Mouse (Mus musculus): ENCODE measurements around the gene Chrm1. TPM values are rescaled to one million over a fixed set of nuclear protein-coding genes. Genes with fewer than 3 reads are reported as not detected.

Gene Chrm1
- polyA plus RNA-seq, 1 experiment, result 2.4 TPM

- peaks cover 7% of the 10 kb centered on the region; the same call in 1 of the 2 replicates for H3K27me3 ChIP-seq (ENCODE audit: control insufficient read depth, insufficient read depth, low read length)
- 18% methylated on average over 10 of the region's 10 CpGs for WGBS
- H3K27ac ChIP-seq (ENCODE audit: insufficient read depth, low read depth, low read length), result no peak overlapping the region
- TF ChIP-seq POLR2A (IDR thresholded peaks at IDR 0.05; ENCODE audit: low read depth, low read length) (no peak), CTCF (IDR thresholded peaks at IDR 0.05; ENCODE audit: extremely low read depth, insufficient read length, insufficient replicate concordance, low read depth, low read length) (no peak)
- H3K4me3 ChIP-seq (ENCODE audit: low read depth, low read length), result peak overlapping the region; percentile 38
- H3K4me1 ChIP-seq (ENCODE audit: control insufficient read depth, insufficient read depth, insufficient read length, low read length), result peaks cover 4% of the 10 kb centered on the region
- no peaks in the 10 kb centered on the region for H3K36me3 ChIP-seq (ENCODE audit: control insufficient read depth, insufficient read depth, low read length)
Measured at GRCm38 (mm10) chr19:8663911-8664421, 377 bp downstream of the Chrm1 start.

- Histone ChIP-seq H3K4me3 (ENCODE audit: low read depth, low read length) (no peak overlapping the region), H3K27me3 (ENCODE audit: control insufficient read depth, insufficient read depth, low read length) (peaks cover 7% of the 10 kb centered on the region; the same call in 1 of the 2 replicates), H3K4me1 (ENCODE audit: control insufficient read depth, insufficient read depth, insufficient read length, low read length) (peaks cover 4% of the 10 kb centered on the region), H3K27ac (ENCODE audit: insufficient read depth, low read depth, low read length) (no peak overlapping the region), H3K36me3 (ENCODE audit: control insufficient read depth, insufficient read depth, low read length) (no peaks in the 10 kb centered on the region)
- TF ChIP-seq POLR2A (IDR thresholded peaks at IDR 0.05; ENCODE audit: low read depth, low read length) (no peak), CTCF (IDR thresholded peaks at IDR 0.05; ENCODE audit: extremely low read depth, insufficient read length, insufficient replicate concordance, low read depth, low read length) (no peak)
- WGBS, result 94% methylated on average over 3 of the region's 3 CpGs
Measured at GRCm38 (mm10) chr19:8664859-8665258, 1.3 kb downstream of the Chrm1 start.

GRCm38 (mm10) chr19:8665746-8666145 lies 2.2 kb downstream of the Chrm1 start:
- no peak overlapping the region for H3K4me3 ChIP-seq (ENCODE audit: low read depth, low read length)
- H3K4me1 ChIP-seq (ENCODE audit: control insufficient read depth, insufficient read depth, insufficient read length, low read length), result peaks cover 4% of the 10 kb centered on the region

GRCm38 (mm10) chr19:8672859-8673258 lies 9.3 kb downstream of the Chrm1 start:
- no peaks in the 10 kb centered on the region for H3K36me3 ChIP-seq (ENCODE audit: control insufficient read depth, insufficient read depth, low read length)
- no peaks in the 10 kb centered on the region for H3K4me1 ChIP-seq (ENCODE audit: control insufficient read depth, insufficient read depth, insufficient read length, low read length)
- no peak overlapping the region for H3K4me3 ChIP-seq (ENCODE audit: low read depth, low read length)
- TF ChIP-seq CTCF (IDR thresholded peaks at IDR 0.05; ENCODE audit: extremely low read depth, insufficient read length, insufficient replicate concordance, low read depth, low read length) (no peak), POLR2A (IDR thresholded peaks at IDR 0.05; ENCODE audit: low read depth, low read length) (no peak)
- H3K27ac ChIP-seq (ENCODE audit: insufficient read depth, low read depth, low read length), result no peak overlapping the region
- H3K27me3 ChIP-seq (ENCODE audit: control insufficient read depth, insufficient read depth, low read length), result no peaks in the 10 kb centered on the region
- 74% methylated on average over 3 of the region's 3 CpGs for WGBS

More at GRCm38 (mm10) chr19:8665746-8666145, 2.2 kb downstream of the Chrm1 start:
- 82% methylated on average over 5 of the region's 5 CpGs for WGBS
- Histone ChIP-seq H3K36me3 (ENCODE audit: control insufficient read depth, insufficient read depth, low read length) (no peaks in the 10 kb centered on the region), H3K27me3 (ENCODE audit: control insufficient read depth, insufficient read depth, low read length) (peaks cover 7% of the 10 kb centered on the region; the same call in 1 of the 2 replicates), H3K27ac (ENCODE audit: insufficient read depth, low read depth, low read length) (no peak overlapping the region)
- TF ChIP-seq POLR2A (IDR thresholded peaks at IDR 0.05; ENCODE audit: low read depth, low read length) (no peak), CTCF (IDR thresholded peaks at IDR 0.05; ENCODE audit: extremely low read depth, insufficient read length, insufficient replicate concordance, low read depth, low read length) (no peak)

- WGBS, result 65% methylated on average over 9 of the region's 9 CpGs
- TF ChIP-seq CTCF (IDR thresholded peaks at IDR 0.05; ENCODE audit: extremely low read depth, insufficient read length, insufficient replicate concordance, low read depth, low read length) (no peak), POLR2A (IDR thresholded peaks at IDR 0.05; ENCODE audit: low read depth, low read length) (no peak)
- no peak overlapping the region for H3K27ac ChIP-seq (ENCODE audit: insufficient read depth, low read depth, low read length)
- H3K36me3 ChIP-seq (ENCODE audit: control insufficient read depth, insufficient read depth, low read length), result no peaks in the 10 kb centered on the region
- no peaks in the 10 kb centered on the region for H3K4me1 ChIP-seq (ENCODE audit: control insufficient read depth, insufficient read depth, insufficient read length, low read length)
- no peaks in the 10 kb centered on the region for H3K27me3 ChIP-seq (ENCODE audit: control insufficient read depth, insufficient read depth, low read length)
- H3K4me3 ChIP-seq (ENCODE audit: low read depth, low read length), result no peak overlapping the region
Measured at GRCm38 (mm10) chr19:8673336-8674063, 9.9 kb downstream of the Chrm1 start.

GRCm38 (mm10) chr19:8679031-8679779 lies 15.6 kb downstream of the Chrm1 start:
- TF ChIP-seq POLR2A (IDR thresholded peaks at IDR 0.05; ENCODE audit: low read depth, low read length) (no peak), CTCF (IDR thresholded peaks at IDR 0.05; ENCODE audit: extremely low read depth, insufficient read length, insufficient replicate concordance, low read depth, low read length) (no peak)
- no peaks in the 10 kb centered on the region for H3K36me3 ChIP-seq (ENCODE audit: control insufficient read depth, insufficient read depth, low read length)
- peaks cover 6% of the 10 kb centered on the region for H3K4me1 ChIP-seq (ENCODE audit: control insufficient read depth, insufficient read depth, insufficient read length, low read length)
- WGBS, result 25% methylated on average over 18 of the region's 18 CpGs
- H3K27me3 ChIP-seq (ENCODE audit: control insufficient read depth, insufficient read depth, low read length), result no peaks in the 10 kb centered on the region
- H3K4me3 ChIP-seq (ENCODE audit: low read depth, low read length), result peak overlapping the region; percentile 47
- peak overlapping the region; percentile 35 for H3K27ac ChIP-seq (ENCODE audit: insufficient read depth, low read depth, low read length)
